Mouse (Mus musculus) neural tube, embryonic 10.5 days (tissue): Measurements from ENCODE around the gene Zfand4.

Experiments
- DNase-seq: peaks from one replicate; pipeline ENCODE4 v3.0.0-alpha.2; 2017; ENCODE audit warnings: low spot score; ENCODE audit errors: extremely low spot score

Gene Zfand4

GRCm38 (mm10) chr6:116370216-116370976 is 106.4 kb downstream of the Zfand4 start:
- no peak for DNase-seq

- DNase-seq: no peak
Observed at GRCm38 (mm10) chr6:116371500-116371899, 107.5 kb downstream of the Zfand4 start.

GRCm38 (mm10) chr6:116374136-116374535 is 110.1 kb downstream of the Zfand4 start:
- no peak for DNase-seq

GRCm38 (mm10) chr6:116374618-116375017 is 110.6 kb downstream of the Zfand4 start:
- DNase-seq: no peak

- no peak for DNase-seq
Observed at GRCm38 (mm10) chr6:116378892-116379291, 114.9 kb downstream of the Zfand4 start.
